Mouse (Mus musculus): ENCODE measurements around the gene Sdr39u1.

Gene Sdr39u1

DNA sequence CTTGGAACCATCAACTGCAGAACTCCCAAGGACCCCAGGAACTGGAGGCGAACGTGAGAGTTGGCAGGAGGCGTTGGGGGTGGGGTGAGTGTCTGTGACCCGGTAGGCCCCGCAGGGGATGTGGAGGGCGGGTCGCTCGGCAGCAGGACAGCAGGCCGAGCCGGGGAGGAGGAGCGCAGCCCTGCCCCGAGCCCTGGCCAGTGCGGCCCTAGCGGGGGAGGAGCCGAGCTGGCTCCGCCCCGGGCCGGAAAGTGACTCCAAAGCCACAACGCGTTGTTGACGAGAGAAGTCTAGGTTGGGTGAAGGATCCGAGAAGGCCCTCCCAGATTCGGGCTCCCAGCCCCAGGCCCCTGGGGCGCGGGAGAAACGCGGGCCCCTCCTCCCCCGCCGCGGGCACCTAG lies 15.4 kb downstream of the Sdr39u1 start, which contains the start of gene Khnyn:
Gene Khnyn (plus strand): TSS at position 235 of the 401 bp plus-strand sequence.
- DNase-seq (ENCODE audit: inconsistent age in 2 of 2, low spot score in 1 of 2): peak; percentile 96 to 97

DNA sequence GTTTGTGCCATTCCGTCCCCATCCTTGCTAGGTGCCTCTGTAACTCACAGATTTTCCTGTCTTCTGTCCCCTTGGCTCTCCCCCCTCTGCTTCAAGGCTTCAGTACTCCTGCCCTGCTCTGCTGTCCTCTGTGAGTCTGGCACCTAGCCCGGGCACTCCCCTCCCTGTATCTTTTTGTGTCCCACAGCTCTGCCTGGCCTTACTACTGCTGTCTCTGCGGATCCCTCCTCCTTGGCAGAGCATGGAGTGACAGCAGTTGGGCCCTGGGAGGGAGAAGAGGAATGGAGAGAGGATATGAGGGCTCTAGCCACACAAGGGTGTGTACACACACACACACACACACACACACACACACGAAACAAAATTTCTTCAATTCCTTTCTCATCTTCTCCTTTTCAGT lies 15.9 kb downstream of the Sdr39u1 start, which contains the start of gene Cbln3:
Gene Cbln3 (minus strand): TSS at position 227 of the 400 bp plus-strand sequence.
- peak; percentile 87 to 90 for DNase-seq (ENCODE audit: inconsistent age in 2 of 2, low spot score in 1 of 2)

DNA sequence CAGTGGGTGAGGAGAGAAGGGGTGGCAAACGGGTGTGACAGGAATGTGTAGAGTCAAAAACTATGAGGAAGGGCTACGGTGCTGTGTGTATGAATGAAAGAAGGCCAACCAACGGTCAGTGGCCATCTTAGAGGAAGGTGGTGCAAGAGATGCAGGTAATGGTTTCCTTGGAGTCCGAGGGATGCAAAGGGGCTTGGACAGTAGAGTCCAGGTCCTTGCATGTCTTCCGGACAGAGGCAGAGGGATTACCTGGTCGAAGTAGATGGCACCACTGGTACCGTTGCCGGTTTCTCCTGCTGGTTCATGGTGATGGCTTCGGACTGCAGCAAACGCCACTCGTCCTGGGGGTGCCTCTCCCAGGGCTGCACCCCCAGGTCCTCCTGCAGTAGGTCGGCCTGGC lies 16.4 kb downstream of the Sdr39u1 start:
- no peak for DNase-seq (ENCODE audit: inconsistent age in 2 of 2, low spot score in 1 of 2)

DNA sequence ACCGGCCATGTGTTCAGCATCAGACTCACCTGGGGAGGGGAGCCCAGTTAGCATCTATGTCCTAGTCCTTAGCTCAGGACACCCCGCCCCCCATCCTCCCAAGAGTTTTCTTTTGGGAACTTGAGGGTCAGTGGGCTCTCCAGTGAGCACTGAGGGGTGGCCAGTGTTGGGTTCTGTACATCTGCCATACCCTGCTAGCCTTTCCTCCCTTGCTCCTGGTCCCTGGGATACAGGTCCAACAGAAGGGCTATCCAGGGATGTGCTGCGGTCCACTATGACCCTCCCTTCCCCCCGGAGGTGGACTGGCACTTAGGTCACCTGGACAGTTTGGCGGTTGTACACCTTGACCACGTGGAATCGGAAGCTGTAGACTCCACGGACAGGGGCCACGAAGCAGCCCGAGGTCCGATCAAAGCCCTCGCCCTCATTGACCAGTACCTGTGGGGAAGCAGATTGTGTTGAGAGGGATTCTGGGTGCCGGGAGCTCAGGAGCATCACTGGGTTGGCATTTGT lies 16.9 kb downstream of the Sdr39u1 start:
- peak in 1 of 2 experiments; percentile 34 for DNase-seq (ENCODE audit: inconsistent age in 2 of 2, low spot score in 1 of 2)

DNA sequence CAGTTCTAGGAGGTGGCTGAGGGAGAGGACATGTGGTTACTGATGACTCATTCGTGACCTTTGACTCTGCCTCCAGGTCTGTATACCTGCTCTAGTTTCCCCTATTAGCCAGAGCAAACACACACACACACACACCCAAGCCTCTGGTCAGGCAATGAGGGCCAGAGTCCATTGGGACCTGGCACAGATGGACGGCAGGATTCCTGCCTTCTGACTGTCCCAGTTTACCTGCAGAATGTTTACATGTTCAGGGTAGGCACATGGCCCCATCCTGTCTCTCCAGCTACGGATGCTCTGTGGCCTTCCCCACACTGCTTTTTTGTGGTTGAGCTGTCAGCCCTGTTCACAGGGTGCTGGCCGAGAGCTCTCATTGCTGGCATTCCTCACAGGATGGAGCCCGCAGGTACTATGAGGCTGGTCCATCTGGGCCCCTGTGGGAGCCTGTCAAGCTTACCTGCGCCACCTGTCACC lies 17.9 kb downstream of the Sdr39u1 start:
- DNase-seq (ENCODE audit: inconsistent age in 2 of 2, low spot score in 1 of 2): no peak

DNA sequence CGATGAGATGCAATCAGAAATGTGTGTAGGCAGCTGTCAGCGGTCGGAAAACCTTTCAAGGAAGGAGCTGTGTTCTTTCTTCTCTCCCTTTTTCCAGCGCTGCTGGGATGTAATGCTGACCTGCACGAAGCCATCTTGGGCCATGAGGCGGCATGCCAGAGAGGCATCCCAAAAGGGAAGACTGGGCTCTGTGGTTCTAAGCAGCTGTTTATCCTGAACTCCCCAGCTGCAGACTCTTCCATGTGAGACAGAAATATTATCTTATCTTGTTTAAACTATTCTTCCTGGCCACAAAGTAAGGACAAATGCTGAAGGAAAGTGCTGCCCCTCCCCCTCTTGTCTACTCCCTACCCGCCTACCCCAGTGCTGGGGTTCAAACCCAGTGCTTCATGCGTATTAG lies 19.1 kb downstream of the Sdr39u1 start:
- no peak for DNase-seq (ENCODE audit: inconsistent age in 2 of 2, low spot score in 1 of 2)

DNA sequence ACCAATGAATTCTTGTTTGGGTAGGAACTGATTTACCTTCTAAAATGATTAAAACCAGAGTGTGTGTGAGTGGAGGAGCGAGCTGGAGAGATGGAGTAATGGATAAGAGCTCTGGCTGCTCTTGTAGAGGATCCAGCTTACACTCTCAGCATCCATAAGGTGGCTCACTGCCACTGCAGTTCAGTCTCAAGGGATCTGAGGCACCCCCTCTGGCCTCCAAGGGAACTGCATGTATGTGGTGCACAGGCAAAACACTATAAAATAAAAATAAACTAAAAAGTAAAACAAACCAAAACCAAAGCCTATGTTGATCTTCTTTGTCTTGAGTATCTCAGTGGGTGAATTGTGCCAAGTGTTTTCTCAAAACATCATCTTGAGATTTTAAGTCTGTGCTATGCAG lies 20.5 kb downstream of the Sdr39u1 start:
- DNase-seq (ENCODE audit: inconsistent age in 2 of 2, low spot score in 1 of 2): peak; percentile 72 to 92

DNA sequence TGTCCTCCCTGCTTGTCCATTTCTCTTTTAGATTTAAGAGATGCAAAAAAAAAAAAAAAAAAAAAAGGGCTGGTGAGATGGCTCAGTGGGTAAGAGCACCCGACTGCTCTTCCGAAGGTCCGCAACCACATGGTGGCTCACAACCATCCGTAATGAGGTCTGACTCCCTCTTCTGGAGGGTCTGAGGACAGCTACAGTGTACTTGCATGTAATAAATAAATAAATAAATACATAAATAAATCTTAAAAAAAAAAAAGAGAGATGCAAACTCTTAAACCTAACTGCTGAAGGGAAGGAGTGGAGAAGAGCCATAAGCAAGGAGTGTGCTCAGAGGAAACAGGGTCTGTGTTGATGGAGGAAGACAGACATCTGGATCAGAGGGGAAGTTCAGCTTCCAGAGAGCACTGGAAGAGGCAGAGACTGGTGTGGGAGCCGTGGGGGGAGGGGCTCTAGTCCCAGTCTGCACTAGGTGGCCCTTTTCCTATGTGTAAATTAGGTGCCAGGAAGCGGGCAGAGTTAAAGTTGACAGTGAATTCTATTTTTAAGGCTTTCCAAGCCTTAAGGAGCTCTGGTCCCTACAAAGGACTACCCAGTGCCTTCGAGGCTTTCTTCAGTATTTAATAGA lies 21.7 kb downstream of the Sdr39u1 start:
- no peak for DNase-seq (ENCODE audit: inconsistent age in 2 of 2, low spot score in 1 of 2)

DNA sequence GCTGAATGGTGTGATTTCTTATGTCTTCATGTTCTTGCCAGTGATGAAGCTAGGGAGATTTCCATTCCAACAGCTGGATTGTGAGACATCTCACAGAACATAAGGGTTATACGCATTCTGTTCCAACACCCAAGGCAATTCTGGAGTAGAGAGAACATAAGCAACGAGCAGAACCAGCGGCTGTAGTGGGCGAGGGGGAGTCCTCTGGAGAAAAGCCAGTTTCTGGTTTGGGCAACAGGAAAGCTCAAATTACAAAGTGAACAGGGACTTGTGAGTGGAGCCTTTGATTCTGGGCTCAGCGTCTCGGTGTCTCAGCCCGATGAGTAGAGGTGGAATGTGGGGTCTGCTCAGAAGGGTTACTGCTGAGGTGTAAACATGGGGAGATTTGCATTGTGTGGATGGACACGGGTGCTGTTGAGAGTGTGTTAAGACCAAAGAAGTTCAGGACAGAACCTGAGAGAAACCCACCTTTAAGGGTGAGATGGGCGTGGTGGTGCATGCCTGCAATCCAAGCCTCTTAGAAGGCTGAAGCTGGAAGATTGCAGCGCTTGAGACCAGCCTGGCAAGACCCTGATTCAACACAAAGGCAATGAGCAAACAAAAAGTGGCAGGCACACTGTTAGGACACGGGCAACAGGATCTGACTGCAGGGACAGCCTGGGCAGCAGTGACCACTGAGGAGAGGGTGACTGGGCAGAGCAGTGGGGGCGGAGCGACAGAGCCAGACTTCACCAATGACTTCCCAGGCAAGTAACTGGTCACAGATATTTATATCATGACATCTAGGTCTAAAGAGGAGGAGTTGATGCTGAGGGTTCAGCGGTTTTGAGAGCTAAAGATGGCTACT lies 22.4 kb downstream of the Sdr39u1 start:
- DNase-seq (ENCODE audit: inconsistent age in 2 of 2, low spot score in 1 of 2): no peak

DNA sequence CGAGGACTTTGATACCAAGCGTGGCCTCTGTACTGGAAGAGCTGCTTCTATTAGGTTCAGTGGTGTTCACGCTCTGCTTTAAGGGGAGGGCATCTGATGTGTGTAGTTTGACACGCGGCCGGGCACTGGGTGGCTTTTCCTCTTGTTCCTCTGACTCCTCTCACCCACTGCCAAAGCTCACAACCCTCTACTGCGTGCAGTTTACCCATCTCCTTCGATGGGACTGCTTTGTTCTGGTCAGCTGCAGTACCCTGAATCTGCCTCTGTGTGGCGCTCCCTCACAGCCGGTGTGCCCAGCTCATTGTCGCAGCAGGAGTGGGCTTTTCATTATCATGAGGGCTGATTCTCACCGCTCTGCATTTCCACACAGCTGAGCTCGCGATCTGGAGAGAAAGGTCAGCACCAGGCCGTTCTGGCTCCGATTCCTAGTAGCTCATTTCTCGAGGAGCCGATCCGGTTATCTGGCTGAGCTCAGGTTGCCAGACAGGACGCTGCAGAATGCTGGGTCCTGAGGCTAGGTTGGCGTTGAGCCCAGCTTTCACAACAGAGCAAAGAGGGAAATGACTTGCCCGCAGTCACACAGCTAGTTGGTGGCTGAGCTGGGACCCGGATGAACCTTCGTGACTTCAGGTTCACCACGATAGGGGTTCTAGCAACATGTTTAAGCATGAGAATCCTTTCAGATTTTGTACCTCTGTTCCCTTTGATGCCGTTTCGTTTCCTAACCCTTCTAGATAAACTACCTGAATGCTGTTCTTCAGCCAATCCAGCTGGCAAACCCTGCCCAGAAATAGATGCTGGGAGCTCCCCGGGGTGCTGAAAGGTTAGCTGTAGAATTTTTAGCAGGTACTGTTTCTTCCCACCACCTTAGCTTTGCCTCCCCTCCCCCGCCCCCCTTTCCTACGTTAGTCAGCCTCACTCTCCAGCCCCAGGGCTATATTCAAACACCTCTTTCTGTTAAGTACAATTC lies 26.1 kb downstream of the Sdr39u1 start:
- peak; percentile 79 to 93 for DNase-seq (ENCODE audit: inconsistent age in 2 of 2, low spot score in 1 of 2)

DNA sequence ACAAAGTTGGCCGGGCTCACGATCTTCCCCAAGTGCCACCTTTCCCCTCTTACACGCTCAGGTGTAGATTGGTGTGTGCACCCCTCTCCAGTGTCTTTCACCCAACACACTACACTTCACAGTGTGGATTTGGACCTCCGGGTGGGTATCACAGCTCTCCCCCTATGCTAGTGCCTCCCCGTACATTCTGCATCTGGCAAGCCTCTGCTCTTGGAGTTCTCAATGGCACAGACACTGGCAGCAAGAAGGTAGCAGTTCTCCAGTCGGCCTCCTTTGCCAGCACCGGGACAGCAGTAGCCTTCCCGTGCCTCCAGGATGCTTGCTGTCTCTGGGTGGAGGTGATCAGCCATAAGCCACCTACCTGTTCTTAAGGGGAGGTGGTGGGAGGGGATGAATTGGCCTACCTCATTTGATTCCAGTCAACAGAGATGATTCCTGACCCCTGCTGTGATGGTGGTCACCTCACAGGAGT lies 26.8 kb downstream of the Sdr39u1 start:
- no peak for DNase-seq (ENCODE audit: inconsistent age in 2 of 2, low spot score in 1 of 2)

DNA sequence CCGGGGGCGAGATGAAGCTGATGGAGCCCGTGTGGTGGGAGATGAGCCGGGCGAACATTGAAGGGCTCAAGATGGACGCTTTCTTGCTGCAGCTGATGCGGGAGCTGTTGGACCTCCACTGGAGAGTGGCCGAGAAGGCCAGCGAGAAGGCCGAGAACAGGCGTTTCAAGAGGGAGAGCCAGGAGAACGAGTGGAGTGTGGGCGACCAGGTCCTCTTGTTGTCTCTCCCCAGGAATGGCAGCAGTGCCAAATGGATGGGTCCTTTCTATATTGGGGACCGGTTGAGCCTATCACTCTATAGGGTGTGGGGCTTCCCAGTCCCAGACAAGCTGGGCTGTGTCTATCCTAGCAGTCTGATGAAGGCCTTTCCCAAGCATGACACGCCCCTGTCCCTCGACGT lies 27.5 kb downstream of the Sdr39u1 start:
- no peak for DNase-seq (ENCODE audit: inconsistent age in 2 of 2, low spot score in 1 of 2)

DNA sequence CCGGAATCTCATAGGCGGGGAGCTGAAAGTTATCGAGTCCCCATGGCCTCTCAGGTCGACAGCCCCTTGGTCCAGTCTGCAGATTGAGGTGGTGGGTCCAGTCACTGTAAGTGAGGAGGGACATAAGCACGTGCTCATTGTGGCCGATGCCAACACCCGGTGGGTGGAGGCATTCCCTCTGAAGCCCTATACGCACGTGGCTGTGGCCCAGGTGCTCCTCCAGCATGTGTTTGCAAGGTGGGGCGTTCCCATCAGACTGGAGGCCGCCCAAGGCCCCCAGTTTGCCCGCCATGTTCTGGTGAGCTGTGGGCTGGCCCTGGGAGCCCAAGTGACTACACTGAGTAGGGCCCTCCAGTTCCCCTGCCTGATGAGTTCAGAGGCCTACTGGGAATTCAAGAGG lies 28.1 kb downstream of the Sdr39u1 start:
- no peak for DNase-seq (ENCODE audit: inconsistent age in 2 of 2, low spot score in 1 of 2)

DNA sequence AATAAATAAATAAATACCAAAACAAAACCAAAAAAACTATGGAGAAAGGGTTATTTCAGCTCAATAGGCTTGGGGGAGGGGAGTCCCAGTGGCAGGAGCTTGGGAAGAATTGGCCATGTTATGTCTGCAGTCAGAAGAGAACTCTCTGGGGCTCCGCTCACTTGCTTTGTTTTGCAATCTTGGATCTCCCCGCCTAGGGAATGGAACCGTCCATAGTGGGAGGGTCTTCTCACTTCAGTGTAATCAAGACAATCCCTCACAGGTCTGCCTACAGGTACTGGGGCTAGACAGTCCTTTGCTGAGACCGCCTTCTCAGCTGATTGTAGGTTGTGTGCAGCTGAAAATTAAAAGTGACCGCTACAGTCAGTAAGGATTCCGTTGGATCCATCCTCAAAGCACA lies 30.6 kb downstream of the Sdr39u1 start:
- no peak for DNase-seq (ENCODE audit: inconsistent age in 2 of 2, low spot score in 1 of 2)

DNA sequence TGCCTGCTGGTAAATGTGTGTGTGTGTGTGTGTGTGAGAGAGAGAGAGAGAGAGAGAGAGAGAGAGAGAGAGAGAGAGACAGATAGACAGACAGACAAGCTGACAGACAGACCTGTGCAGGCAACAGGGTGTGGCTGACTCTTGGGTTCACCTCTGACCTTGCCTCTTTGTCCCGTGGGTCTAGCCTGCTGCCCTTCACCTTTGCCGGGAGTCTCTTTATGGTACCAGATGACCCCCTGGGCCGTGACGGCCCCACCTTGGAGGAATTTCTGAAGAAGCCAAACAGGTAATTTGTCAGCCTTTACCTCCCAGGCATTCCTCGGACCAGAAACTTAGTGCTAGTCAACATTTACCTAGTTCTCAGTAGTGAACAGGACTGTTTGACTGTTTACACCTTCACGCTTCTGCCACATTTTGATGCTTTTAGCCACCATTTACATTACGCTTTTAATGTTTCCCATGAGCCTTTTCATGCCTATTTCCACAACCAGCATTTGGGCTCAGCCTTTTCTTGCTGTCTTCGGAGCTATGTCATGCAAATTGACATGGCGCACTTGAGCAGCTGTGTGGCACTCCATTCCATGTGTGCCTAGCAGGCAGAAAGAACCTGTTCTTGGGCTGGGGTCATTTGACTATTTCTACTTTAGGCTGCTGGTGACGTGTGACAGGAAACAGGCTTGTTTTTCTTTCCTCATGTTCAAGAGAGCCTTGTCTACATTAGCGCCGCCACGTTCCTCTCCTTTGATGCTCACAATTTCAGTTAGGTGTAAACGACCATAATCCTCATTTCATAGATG lies 31.7 kb downstream of the Sdr39u1 start:
- DNase-seq (ENCODE audit: inconsistent age in 2 of 2, low spot score in 1 of 2): no peak

DNA sequence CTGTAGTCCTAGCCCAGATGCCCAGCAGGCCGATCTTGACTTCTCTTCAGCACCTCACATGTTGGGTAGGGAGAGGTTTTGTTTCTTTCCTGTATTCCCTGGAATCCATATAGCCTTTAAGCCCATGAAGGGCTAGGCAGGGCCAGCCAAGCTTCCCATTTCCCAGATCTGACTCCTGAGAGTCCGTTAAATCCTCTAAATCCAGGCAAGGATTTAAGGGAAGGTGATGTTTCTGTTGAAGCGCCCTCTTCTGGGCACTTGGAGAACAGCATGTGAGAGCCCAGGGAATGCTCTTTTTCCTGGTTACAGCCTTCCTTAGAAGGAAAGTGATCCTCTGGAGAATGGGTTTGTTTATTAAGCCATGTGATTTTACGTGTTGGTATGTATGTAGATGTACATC lies 33.1 kb downstream of the Sdr39u1 start:
- DNase-seq (ENCODE audit: inconsistent age in 2 of 2, low spot score in 1 of 2): peak in 1 of 2 experiments; percentile 88

DNA sequence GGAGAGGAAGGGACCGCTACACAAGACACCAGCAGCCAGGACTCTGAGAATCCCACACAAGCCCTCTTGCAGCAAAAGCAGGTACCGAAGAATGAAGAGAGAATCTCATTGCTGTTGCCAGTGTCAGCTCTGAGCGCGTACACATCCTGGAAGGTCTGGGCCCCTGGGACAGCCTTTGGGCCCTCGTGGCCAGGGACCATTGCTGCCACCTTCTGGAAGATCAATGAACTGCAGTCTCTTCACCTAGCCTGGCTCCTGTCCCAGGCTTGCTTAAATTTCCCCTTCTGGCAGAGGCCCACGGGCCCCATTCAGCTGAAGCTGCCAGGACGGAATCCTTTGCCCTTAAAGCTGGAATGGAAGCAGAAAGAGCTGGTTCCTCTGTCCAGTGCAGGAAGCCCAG lies 36.3 kb downstream of the Sdr39u1 start:
- DNase-seq (ENCODE audit: inconsistent age in 2 of 2, low spot score in 1 of 2): peak; percentile 76 to 94

DNA sequence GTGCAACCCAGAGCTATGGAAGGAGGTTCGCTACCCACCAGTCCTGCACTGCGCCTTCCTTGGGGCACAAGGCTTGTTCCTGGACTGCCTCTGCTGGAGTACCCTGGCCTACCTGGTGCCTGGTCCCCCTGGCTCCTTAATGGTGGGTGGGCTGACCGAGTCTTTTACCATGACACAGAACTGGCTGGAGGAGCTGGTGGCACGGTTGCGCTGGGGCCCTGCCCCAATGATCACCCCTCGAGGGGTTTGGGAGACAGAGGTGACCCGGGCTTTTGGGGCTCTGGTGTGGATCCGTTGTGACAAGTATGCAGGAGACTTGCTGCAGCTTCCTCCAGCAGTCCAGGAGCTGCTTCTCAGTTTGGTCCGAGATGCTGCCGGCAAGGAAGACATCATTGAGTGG lies 37.1 kb downstream of the Sdr39u1 start:
- DNase-seq (ENCODE audit: inconsistent age in 2 of 2, low spot score in 1 of 2): no peak

DNA sequence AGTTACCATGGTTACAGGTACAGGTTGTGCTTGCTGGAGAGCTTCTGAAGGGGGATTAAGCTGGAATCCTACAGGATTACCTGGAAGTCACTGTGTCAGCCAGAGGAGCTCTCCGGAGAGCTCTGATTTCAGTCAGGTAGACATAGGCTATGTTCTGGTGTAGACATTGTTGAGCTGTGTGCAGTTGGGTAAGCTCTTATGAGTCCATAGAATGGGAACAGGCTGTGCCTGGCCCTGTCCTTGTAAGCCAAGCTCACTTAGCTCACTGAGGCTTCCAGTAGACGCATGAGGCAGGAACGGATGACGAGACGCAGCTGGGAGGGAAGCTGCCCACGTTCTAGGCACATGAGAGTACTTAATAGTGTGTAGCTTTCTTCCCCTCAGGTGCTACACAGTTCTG lies 37.9 kb downstream of the Sdr39u1 start:
- peak in 1 of 2 experiments; percentile 66 for DNase-seq (ENCODE audit: inconsistent age in 2 of 2, low spot score in 1 of 2)

DNA sequence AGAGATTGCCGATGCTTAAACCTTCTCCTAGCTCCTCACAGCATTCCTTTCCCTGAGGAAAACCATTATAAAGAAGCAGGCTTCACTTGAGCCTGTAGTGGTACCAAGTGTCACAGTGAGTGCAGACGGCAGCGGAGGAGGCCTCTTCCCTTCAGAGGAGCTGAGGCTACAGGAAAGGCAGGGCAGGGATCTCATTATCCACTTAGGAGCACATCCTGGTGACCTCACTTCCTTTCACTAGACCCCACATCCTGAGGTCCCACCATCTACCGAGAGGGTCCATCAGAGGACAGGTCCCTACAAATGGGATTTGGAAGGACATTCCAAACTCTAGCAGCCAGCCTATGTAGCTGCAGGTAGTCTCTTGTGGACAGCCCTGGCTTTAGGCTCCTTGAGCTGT lies 42.5 kb downstream of the Sdr39u1 start:
- DNase-seq (ENCODE audit: inconsistent age in 2 of 2, low spot score in 1 of 2): no peak

Measured in adrenal gland, adult (tissue).